ENCODE assay signal across 32 mouse cellular contexts in genomic region chr4:123812525-123812924, GRCm38 (mm10). TPM values are rescaled to one million over a fixed set of nuclear protein-coding genes. Genes with fewer than 3 reads are reported as not detected.
DNase-seq lines count a peak whose midpoint lies in the region; ATAC-seq and TF ChIP-seq lines count a peak whose summit lies in the region.
"Had no signal": no experiment of that assay in that cellular context is flagged by ENCODE, and none has a peak within 500 bp of the region (broad histone marks: within the 10 kb centered on the region; RNA-seq: fewer than 3 reads in every experiment).

No protein-coding gene starts in this region.

- no peak overlapping the region for H3K27ac ChIP-seq in intestine, postnatal 0 days (ENCODE audit: low read depth, low read length)
- no peak overlapping the region for H3K27ac ChIP-seq in intestine, embryonic 16.5 days (ENCODE audit: low read length)
- no peak overlapping the region for H3K27ac ChIP-seq in lung, embryonic 14.5 days (ENCODE audit: low read depth)
- no peak overlapping the region for H3K27ac ChIP-seq in forebrain, embryonic 16.5 days (ENCODE audit: low read length)
- H3K27ac ChIP-seq: hindbrain, embryonic 14.5 days; limb, embryonic 13.5 days; midbrain, embryonic 15.5 days; neural tube, embryonic 13.5 days; stomach, embryonic 15.5 days had no signal

- peak; percentile 31 for TF ChIP-seq CTCF in intestine, postnatal 0 days (IDR thresholded peaks at IDR 0.05; ENCODE audit: low read depth)
- peak; percentile 20; the same call in 1 of the 2 replicates for TF ChIP-seq CTCF in lung, embryonic 14.5 days (IDR thresholded peaks at IDR 0.05; ENCODE audit: low read depth)
- peak; percentile 49 for TF ChIP-seq CTCF in Patski (IDR thresholded peaks at IDR 0.05)

- in situ Hi-C loops in Patski (cut with MboI; ENCODE audit: low pct_unique_long_range_greater_than_20kb): no loop called here

- H3K4me3 ChIP-seq in intestine, postnatal 0 days (ENCODE audit: low read depth, low read length): no peak overlapping the region
- H3K4me3 ChIP-seq in intestine, embryonic 16.5 days (ENCODE audit: low read length): no peak overlapping the region
- no peak overlapping the region for H3K4me3 ChIP-seq in lung, embryonic 14.5 days (ENCODE audit: low read depth, low read length)
- no peak overlapping the region for H3K4me3 ChIP-seq in forebrain, embryonic 16.5 days (replicated peaks; ENCODE audit: low read length)
- H3K4me3 ChIP-seq: limb, embryonic 13.5 days; midbrain, embryonic 15.5 days; myocyte; neural tube, embryonic 13.5 days; stomach, embryonic 15.5 days had no signal

- no peak for DNase-seq in lung, embryonic 14.5 days
- DNase-seq in lung, postnatal 10 days: no peak
- DNase-seq in Patski (ENCODE audit: low read depth, low spot score): no peak
- DNase-seq: adrenal gland, postnatal 25 days; cerebellum, adult 11 months; cerebellum, postnatal 10 days; gastrocnemius, postnatal 25 days; heart, postnatal 36 days; kidney, adult 9 months; kidney, postnatal 36 days; lung, adult 18-20 months; lung, postnatal 4 days; retina, postnatal 1 day had no signal

- no peak overlapping the region for H3K9ac ChIP-seq in intestine, postnatal 0 days (ENCODE audit: low read depth, low read length)
- H3K9ac ChIP-seq in intestine, embryonic 16.5 days (ENCODE audit: low read depth, low read length): no peak overlapping the region
- no peak overlapping the region for H3K9ac ChIP-seq in lung, embryonic 14.5 days
- H3K9ac ChIP-seq in forebrain, embryonic 16.5 days (replicated peaks; ENCODE audit: low read depth, low read length): no peak overlapping the region
- H3K9ac ChIP-seq: hindbrain, embryonic 14.5 days; limb, embryonic 13.5 days; midbrain, embryonic 15.5 days; neural tube, embryonic 13.5 days; stomach, embryonic 15.5 days had no signal

- POLR2A ChIA-PET in Patski (lab: Charles Lee): no interaction called here

- H3K36me3 ChIP-seq in intestine, postnatal 0 days (ENCODE audit: control insufficient read depth, insufficient read depth): no peaks in the 10 kb centered on the region
- no peaks in the 10 kb centered on the region for H3K36me3 ChIP-seq in intestine, embryonic 16.5 days (ENCODE audit: control insufficient read depth, insufficient read depth, low read length)
- H3K36me3 ChIP-seq in lung, embryonic 14.5 days (ENCODE audit: insufficient read depth): no peaks in the 10 kb centered on the region
- no peaks in the 10 kb centered on the region for H3K36me3 ChIP-seq in forebrain, embryonic 16.5 days (ENCODE audit: control insufficient read depth, insufficient read depth)
- H3K36me3 ChIP-seq: limb, embryonic 13.5 days; midbrain, embryonic 15.5 days; neural tube, embryonic 13.5 days; stomach, embryonic 15.5 days had no signal

- H3K4me2 ChIP-seq in intestine, postnatal 0 days (replicated peaks; ENCODE audit: low read depth): no peak overlapping the region
- H3K4me2 ChIP-seq in intestine, embryonic 16.5 days (ENCODE audit: low read depth, low read length): no peak overlapping the region
- H3K4me2 ChIP-seq in lung, embryonic 14.5 days: no peak overlapping the region
- no peak overlapping the region for H3K4me2 ChIP-seq in forebrain, embryonic 16.5 days (ENCODE audit: low read length)
- H3K4me2 ChIP-seq: hindbrain, embryonic 14.5 days; limb, embryonic 13.5 days; midbrain, embryonic 15.5 days; neural tube, embryonic 13.5 days; stomach, embryonic 15.5 days had no signal

- no peaks in the 10 kb centered on the region for H3K9me3 ChIP-seq in intestine, postnatal 0 days (ENCODE audit: control insufficient read depth)
- H3K9me3 ChIP-seq in intestine, embryonic 16.5 days (ENCODE audit: control insufficient read depth, low read length): no peaks in the 10 kb centered on the region
- H3K9me3 ChIP-seq in lung, embryonic 14.5 days (ENCODE audit: low read depth, low read length): no peaks in the 10 kb centered on the region
- H3K9me3 ChIP-seq in forebrain, embryonic 16.5 days (ENCODE audit: control insufficient read depth, low read length): no peaks in the 10 kb centered on the region
- H3K9me3 ChIP-seq: limb, embryonic 13.5 days; midbrain, embryonic 15.5 days; stomach, embryonic 15.5 days had no signal

- H3K4me1 ChIP-seq in intestine, postnatal 0 days (replicated peaks; ENCODE audit: control insufficient read depth, insufficient read depth, low read length): 0 out of 2 replicates have a peak, but pooled peaks cover 3% of the 10 kb centered on the region
- no peaks in the 10 kb centered on the region for H3K4me1 ChIP-seq in intestine, embryonic 16.5 days (ENCODE audit: control insufficient read depth, insufficient read depth, low read length)
- no peaks in the 10 kb centered on the region for H3K4me1 ChIP-seq in lung, embryonic 14.5 days (ENCODE audit: insufficient read depth)
- H3K4me1 ChIP-seq in forebrain, embryonic 16.5 days (replicated peaks; ENCODE audit: control insufficient read depth, insufficient read depth, low read length): no peaks in the 10 kb centered on the region
- H3K4me1 ChIP-seq: limb, embryonic 13.5 days; midbrain, embryonic 15.5 days; stomach, embryonic 15.5 days had no signal

- WGBS in intestine, postnatal 0 days: 83% methylated on average over 3 of the region's 3 CpGs
- WGBS in intestine, embryonic 16.5 days: 78% methylated on average over 3 of the region's 3 CpGs
- WGBS in lung, embryonic 14.5 days: 75% methylated on average over 3 of the region's 3 CpGs
- 83% methylated on average over 3 of the region's 3 CpGs for WGBS in forebrain, embryonic 16.5 days

- CTCF ChIA-PET in Patski (lab: Charles Lee): interaction anchor here (1.0 to 1.9 kb wide), 2 partner anchors 11 to 22 kb away, joined by 3 to 4 read pairs; no protein-coding TSS in a partner anchor

- ATAC-seq in intestine, postnatal 0 days: no peak
- no peak for ATAC-seq in intestine, embryonic 16.5 days
- ATAC-seq in lung, embryonic 14.5 days (ENCODE audit: insufficient read depth): no peak
- no peak for ATAC-seq in Patski
- ATAC-seq in forebrain, embryonic 16.5 days: no peak
- ATAC-seq in erythroid progenitor cell, adult 5-6 weeks (replicated peaks; ENCODE audit: low FRiP score, poor library complexity, severe bottlenecking): no peak
- ATAC-seq: CD4-positive, CD25-positive, alpha-beta regulatory T cell, adult 4 months; midbrain, embryonic 15.5 days had no signal

- no peaks in the 10 kb centered on the region for H3K27me3 ChIP-seq in intestine, postnatal 0 days (replicated peaks; ENCODE audit: control insufficient read depth, insufficient read depth, low read length)
- no peaks in the 10 kb centered on the region for H3K27me3 ChIP-seq in intestine, embryonic 16.5 days (replicated peaks; ENCODE audit: control insufficient read depth, insufficient read depth, low read length)
- no peaks in the 10 kb centered on the region for H3K27me3 ChIP-seq in lung, embryonic 14.5 days (ENCODE audit: insufficient read depth, low read length)
- H3K27me3 ChIP-seq in Patski: no peaks in the 10 kb centered on the region
- H3K27me3 ChIP-seq in forebrain, embryonic 16.5 days (replicated peaks; ENCODE audit: control insufficient read depth, insufficient read depth, low read length): no peaks in the 10 kb centered on the region
- H3K27me3 ChIP-seq: limb, embryonic 13.5 days; midbrain, embryonic 15.5 days; neural tube, embryonic 13.5 days; stomach, embryonic 15.5 days had no signal

RNA-seq across cellular contexts. Expression of gene Rhbdl2, which starts 24.9 kb away (rescaled TPM):
- polyA plus RNA-seq in intestine, postnatal 0 days (2015; fragmentation: Nextera tagmentation; extraction: Ambion mirVana): 5.5 and 5.8 TPM in 2 replicates
- 2.6 and 4.3 TPM in 2 replicates for polyA plus RNA-seq in intestine, embryonic 16.5 days (2015; fragmentation: Nextera tagmentation; extraction: Ambion mirVana)
- 0.72 and 1.1 TPM in 2 replicates for polyA plus RNA-seq in lung, embryonic 14.5 days (2014; fragmentation: Nextera tagmentation; extraction: Ambion mirVana)
- polyA plus RNA-seq in Patski (2021): 19.0 TPM
- polyA plus RNA-seq in forebrain, embryonic 16.5 days (2015; fragmentation: Nextera tagmentation; extraction: Ambion mirVana): 1.1 and 1.4 TPM in 2 replicates
- not detected in 2 replicates for total RNA-seq in erythroid progenitor cell, adult 5-6 weeks (2015; ENCODE audit: low replicate concordance)
- not detected in 2 replicates for total RNA-seq in erythroid progenitor cell, adult 5-6 weeks (2017; ENCODE audit: low replicate concordance)
- total RNA-seq: heart, postnatal 36 days; megakaryocyte-erythroid progenitor cell, adult 5-6 weeks had no signal

RNA-seq across cellular contexts. Expression of gene 4933427I04Rik, which starts 47.0 kb away (rescaled TPM):
- polyA plus RNA-seq in intestine, postnatal 0 days (2015; fragmentation: Nextera tagmentation; extraction: Ambion mirVana): not detected in 2 replicates
- not detected in 2 replicates for polyA plus RNA-seq in intestine, embryonic 16.5 days (2015; fragmentation: Nextera tagmentation; extraction: Ambion mirVana)
- polyA plus RNA-seq in lung, embryonic 14.5 days (2014; fragmentation: Nextera tagmentation; extraction: Ambion mirVana): 0.11 TPM in 1 of 2 replicates, not detected in the other
- 0.09 TPM for polyA plus RNA-seq in Patski (2021)
- polyA plus RNA-seq in forebrain, embryonic 16.5 days (2015; fragmentation: Nextera tagmentation; extraction: Ambion mirVana): 0.09 and 0.25 TPM in 2 replicates
- not detected in 2 replicates for total RNA-seq in erythroid progenitor cell, adult 5-6 weeks (2015; ENCODE audit: low replicate concordance)
- total RNA-seq in erythroid progenitor cell, adult 5-6 weeks (2017; ENCODE audit: low replicate concordance): not detected in 2 replicates
- total RNA-seq: adrenal gland, postnatal 25 days; gastrocnemius, postnatal 25 days; heart, adult 8-10 months; heart, postnatal 36 days; left cerebral cortex, adult 18-20 months; left cerebral cortex, postnatal 25 days; megakaryocyte-erythroid progenitor cell, adult 5-6 weeks had no signal
- polyA plus RNA-seq: CD4-positive, CD25-positive, alpha-beta regulatory T cell, adult 4 months; forebrain, embryonic 11.5 days; heart, embryonic 14.5 days; intestine, embryonic 14.5 days; myocyte; thymus, postnatal 0 days had no signal
